Mouse (Mus musculus) cortical plate, adult 2 months (tissue): ENCODE measurements at regions not wholly inside any gene's neighbourhood (a gene's known extent, or its start where the extent isn't known, plus 50 kb on each side); places are given as distances from the start of the nearest gene placed in this dataset.
"Not testable (repeated sequence)": the region's sequence is repeated elsewhere in the genome, so short reads cannot be mapped to it uniquely, and the experiment has no call there.

Experiments
- H3K27ac ChIP-seq: fragments of 200-500 bp; 2 replicates; pipeline ENCODE4 v1.5.1; 2012; ENCODE audit warnings: low read length, control low read depth, inconsistent platforms; ENCODE audit not compliant: insufficient read depth
- H3K4me1 ChIP-seq: fragments of 200-500 bp; 2 replicates; pipeline ENCODE4 v1.6.1; 2011; ENCODE audit warnings: low read length; ENCODE audit not compliant: control insufficient read depth, insufficient read depth
- H3K4me3 ChIP-seq: fragments of 200-500 bp; 2 replicates; pipeline ENCODE4 v1.5.1; 2011; ENCODE audit warnings: mild to moderate bottlenecking, low read length, control low read depth; ENCODE audit not compliant: insufficient read depth
- CTCF ChIP-seq: fragments of 200-500 bp; IDR thresholded peaks from 2 replicates; pipeline ENCODE4 v1.5.1; 2011; ENCODE audit warnings: mild to moderate bottlenecking, control low read depth, low read length; ENCODE audit not compliant: insufficient read depth; ENCODE audit errors: extremely low read depth
- POLR2A ChIP-seq: fragments of 200-500 bp; IDR thresholded peaks from 2 replicates; pipeline ENCODE4 v1.6.1; 2011; ENCODE audit warnings: mild to moderate bottlenecking, low read length, control low read depth; ENCODE audit not compliant: insufficient read depth; ENCODE audit errors: extremely low read depth

DNA sequence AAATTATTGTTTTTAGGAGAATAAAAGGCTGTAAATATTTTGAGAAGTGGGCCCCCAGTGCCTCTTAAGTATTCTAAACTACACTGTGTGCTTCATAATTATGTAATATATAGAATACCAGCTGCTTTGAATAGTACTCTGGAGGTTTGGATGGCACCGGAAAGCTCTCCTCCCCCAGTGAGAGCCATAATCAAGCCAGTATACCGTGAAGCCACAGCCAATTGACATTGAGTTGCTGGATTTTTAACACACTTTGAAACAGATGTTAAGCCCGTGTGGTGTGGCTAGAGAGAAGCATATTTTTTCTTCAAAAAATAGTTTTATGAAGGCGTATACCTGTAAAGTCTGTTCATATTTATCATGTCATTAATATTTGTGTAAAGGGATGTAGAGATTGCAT, 268.9 kb downstream of the Samd5 start:
- Histone ChIP-seq H3K4me3 (no peak overlapping the region), H3K4me1 (no peaks in the 10 kb centered on the region; the same call in 1 of the 2 replicates), H3K27ac (no peak overlapping the region)
- TF ChIP-seq CTCF (no peak), POLR2A (no peak)

DNA sequence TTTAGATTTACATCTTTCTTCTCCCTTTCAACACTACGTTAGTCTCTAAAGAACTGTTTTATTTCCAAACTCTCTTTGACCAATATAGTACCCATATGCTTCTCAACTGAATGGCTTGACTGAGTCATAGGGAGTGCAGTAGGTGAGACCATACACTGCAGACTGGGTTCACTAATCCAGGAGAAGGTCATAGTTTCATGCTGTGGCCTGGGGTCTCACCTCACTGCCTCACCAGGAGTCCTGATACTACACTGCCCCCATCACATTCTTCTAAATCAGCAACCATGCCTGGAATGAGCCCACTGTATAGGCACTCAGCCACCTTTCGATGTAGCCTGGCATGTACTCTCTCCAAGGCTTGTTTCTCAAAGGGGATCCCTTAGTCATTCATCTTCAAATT, 269.6 kb downstream of the Samd5 start:
- Histone ChIP-seq H3K4me1 (no peaks in the 10 kb centered on the region; the same call in 1 of the 2 replicates), H3K27ac (no peak overlapping the region), H3K4me3 (no peak overlapping the region)
- TF ChIP-seq POLR2A (no peak), CTCF (no peak)

DNA sequence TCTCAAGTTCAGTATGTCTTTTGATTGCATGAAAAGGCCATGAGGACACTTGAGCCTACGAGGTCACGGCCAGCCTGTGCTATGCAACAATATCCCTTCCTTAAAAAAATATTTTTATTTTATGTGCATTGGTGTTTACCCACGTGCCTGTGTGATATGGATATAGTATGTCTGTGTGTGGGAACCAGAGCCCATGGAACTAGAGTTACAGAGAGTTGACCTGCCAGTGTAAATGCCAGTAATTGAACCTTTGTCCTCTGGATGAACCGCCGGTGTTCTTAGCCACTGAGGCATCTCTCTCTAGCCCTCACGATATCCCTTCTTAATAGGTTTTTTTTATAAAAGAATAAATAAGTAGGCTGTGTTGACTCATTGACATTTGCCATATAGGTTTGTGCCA, 270.0 kb downstream of the Samd5 start:
- Histone ChIP-seq H3K4me3 (no peak overlapping the region), H3K4me1 (no peaks in the 10 kb centered on the region; the same call in 1 of the 2 replicates), H3K27ac (no peak overlapping the region)
- TF ChIP-seq POLR2A (no peak), CTCF (no peak)

GRCm38 (mm10) chr10:9400911-9401617, 273.9 kb downstream of the Samd5 start:
- no peak overlapping the region for H3K4me3 ChIP-seq
- TF ChIP-seq CTCF: no peak
- no peak for TF ChIP-seq POLR2A

GRCm38 (mm10) chr10:9377440-9378101, 297.4 kb downstream of the Samd5 start:
- no peaks in the 10 kb centered on the region for H3K4me1 ChIP-seq
- no peak overlapping the region for H3K27ac ChIP-seq
- H3K4me3 ChIP-seq: no peak overlapping the region
- TF ChIP-seq POLR2A: no peak
- no peak for TF ChIP-seq CTCF

More at GRCm38 (mm10) chr10:9400911-9401617, 273.9 kb downstream of the Samd5 start:
- Histone ChIP-seq H3K27ac (no peak overlapping the region), H3K4me1 (no peaks in the 10 kb centered on the region; the same call in 1 of the 2 replicates)

DNA sequence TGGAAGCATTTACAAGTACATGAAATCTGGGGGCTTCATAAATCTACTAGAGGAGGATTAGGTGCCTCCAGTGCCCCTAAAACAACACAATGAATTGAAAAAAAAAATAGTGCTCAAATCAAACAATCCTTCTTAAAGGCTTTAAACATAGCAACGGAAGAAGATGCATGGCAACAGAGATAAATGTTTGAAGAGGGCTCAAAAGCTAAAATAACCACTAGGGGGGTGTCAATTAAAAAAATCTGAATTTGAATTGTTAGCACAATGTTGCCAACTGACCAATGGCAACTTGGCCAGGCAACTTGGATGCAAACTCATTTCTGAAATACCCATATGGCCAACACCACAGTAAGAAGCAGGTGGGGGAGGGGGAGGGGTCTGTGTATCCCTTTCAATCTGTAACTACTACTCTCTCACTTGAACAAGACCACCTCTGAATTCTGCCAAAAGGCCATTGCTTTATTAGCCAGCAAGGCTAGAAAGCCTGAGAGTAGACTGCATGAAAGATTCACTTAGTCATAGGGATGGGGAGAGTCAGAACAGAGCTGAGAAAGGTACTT, 312.6 kb downstream of the Samd5 start:
- no peak overlapping the region for H3K27ac ChIP-seq
- TF ChIP-seq CTCF (no peak), POLR2A (no peak)
- no peaks in the 10 kb centered on the region for H3K4me1 ChIP-seq
- no peak overlapping the region for H3K4me3 ChIP-seq

GRCm38 (mm10) chr10:9338207-9338801, 336.7 kb downstream of the Samd5 start:
- Histone ChIP-seq H3K4me3 (no peak overlapping the region), H3K4me1 (no peaks in the 10 kb centered on the region)
- TF ChIP-seq CTCF: no peak
- no peak for TF ChIP-seq POLR2A

DNA sequence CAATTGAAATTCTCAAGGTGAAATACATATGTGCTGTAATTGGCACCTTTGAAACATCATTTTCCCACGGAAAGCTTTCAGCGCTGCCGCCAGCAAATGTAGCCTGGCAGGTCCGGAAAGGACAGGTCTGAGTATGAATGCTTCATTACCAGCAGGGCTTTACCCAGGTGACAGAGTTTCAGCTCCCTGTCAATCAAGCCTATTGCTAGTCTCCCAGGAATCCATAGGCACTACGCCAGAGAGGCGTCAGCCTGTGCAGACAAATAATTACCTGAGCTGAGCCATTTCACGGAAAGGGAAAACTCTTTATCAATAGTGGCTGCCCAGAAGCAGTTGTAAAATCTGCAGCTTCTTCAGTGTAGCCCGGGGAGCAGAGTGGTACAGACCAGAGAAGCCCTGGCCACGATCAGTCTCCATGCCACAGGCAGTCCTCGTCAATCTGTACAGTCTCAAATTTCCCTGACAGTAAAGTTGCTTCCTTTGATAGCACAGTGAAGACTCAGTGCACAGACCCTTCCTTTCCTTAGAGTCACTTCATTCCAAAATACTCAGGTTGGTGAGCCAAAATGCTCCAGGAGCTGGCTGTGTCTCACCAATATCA, 340.7 kb downstream of the Samd5 start:
- Histone ChIP-seq H3K27ac (no peak overlapping the region), H3K4me1 (no peaks in the 10 kb centered on the region), H3K4me3 (no peak overlapping the region)
- TF ChIP-seq POLR2A (no peak), CTCF (no peak)

More at GRCm38 (mm10) chr10:9338207-9338801, 336.7 kb downstream of the Samd5 start:
- H3K27ac ChIP-seq: no peak overlapping the region

- Histone ChIP-seq H3K4me1 (no peaks in the 10 kb centered on the region), H3K4me3 (no peak overlapping the region), H3K27ac (no peak overlapping the region)
- TF ChIP-seq POLR2A (no peak), CTCF (no peak)
Observed at GRCm38 (mm10) chr10:9331694-9332093, 343.3 kb downstream of the Samd5 start.

- Histone ChIP-seq H3K4me3 (no peak overlapping the region), H3K27ac (no peak overlapping the region), H3K4me1 (no peaks in the 10 kb centered on the region)
- no peak for TF ChIP-seq CTCF
- no peak for TF ChIP-seq POLR2A
Observed at GRCm38 (mm10) chr10:9328324-9328723, 346.7 kb downstream of the Samd5 start.

- H3K27ac ChIP-seq, H3K4me1 ChIP-seq, H3K4me3 ChIP-seq: not testable (repeated sequence)
Observed at GRCm38 (mm10) chr10:9327881-9328280, 347.1 kb downstream of the Samd5 start.
